Mouse (Mus musculus) small intestine, adult 2 months (tissue): ENCODE data around the gene Lama5.

ENCODE experiments used
- CTCF ChIP-seq: fragments of 200-500 bp; IDR thresholded peaks from 2 replicates; pipeline ENCODE4 v1.5.1; 2012; ENCODE audit warnings: low read depth, mild to moderate bottlenecking, control low read depth, inconsistent platforms, low read length, moderate library complexity, mixed read lengths; ENCODE audit not compliant: insufficient replicate concordance, insufficient read length; ENCODE audit errors: extremely low read depth
- POLR2A ChIP-seq: fragments of 200-500 bp; IDR thresholded peaks from 2 replicates; pipeline ENCODE4 v1.6.1; 2012; ENCODE audit warnings: low read depth, mild to moderate bottlenecking, control low read depth, inconsistent platforms, low read length, moderate library complexity

GRCm38 (mm10) chr2:180251838-180252237 lies 26.2 kb upstream of the Lama5 start:
- no peak for TF ChIP-seq CTCF
- no peak for TF ChIP-seq POLR2A
